Mouse (Mus musculus): ENCODE measurements around the gene Rsf1. TPM values are rescaled to one million over a fixed set of nuclear protein-coding genes. Genes with fewer than 3 reads are reported as not detected.

Gene Rsf1
- total RNA-seq (2021) = 10 to 100 TPM; 45.0 to 48.3 TPM
- long read RNA-seq, experiment 1, full-length matches to known transcripts = 9 of 14 reads
- long read RNA-seq, experiment 1, partial matches to known transcripts = 2 of 14 reads
- long read RNA-seq, experiment 1, other reads (novel, unspliced or antisense) = 3 of 14 reads
- long read RNA-seq, experiment 2, full-length matches to known transcripts = 4 of 9 reads
- long read RNA-seq, experiment 2, partial matches to known transcripts = 1 of 9 reads
- long read RNA-seq, experiment 2, other reads (novel, unspliced or antisense) = 4 of 9 reads

DNA sequence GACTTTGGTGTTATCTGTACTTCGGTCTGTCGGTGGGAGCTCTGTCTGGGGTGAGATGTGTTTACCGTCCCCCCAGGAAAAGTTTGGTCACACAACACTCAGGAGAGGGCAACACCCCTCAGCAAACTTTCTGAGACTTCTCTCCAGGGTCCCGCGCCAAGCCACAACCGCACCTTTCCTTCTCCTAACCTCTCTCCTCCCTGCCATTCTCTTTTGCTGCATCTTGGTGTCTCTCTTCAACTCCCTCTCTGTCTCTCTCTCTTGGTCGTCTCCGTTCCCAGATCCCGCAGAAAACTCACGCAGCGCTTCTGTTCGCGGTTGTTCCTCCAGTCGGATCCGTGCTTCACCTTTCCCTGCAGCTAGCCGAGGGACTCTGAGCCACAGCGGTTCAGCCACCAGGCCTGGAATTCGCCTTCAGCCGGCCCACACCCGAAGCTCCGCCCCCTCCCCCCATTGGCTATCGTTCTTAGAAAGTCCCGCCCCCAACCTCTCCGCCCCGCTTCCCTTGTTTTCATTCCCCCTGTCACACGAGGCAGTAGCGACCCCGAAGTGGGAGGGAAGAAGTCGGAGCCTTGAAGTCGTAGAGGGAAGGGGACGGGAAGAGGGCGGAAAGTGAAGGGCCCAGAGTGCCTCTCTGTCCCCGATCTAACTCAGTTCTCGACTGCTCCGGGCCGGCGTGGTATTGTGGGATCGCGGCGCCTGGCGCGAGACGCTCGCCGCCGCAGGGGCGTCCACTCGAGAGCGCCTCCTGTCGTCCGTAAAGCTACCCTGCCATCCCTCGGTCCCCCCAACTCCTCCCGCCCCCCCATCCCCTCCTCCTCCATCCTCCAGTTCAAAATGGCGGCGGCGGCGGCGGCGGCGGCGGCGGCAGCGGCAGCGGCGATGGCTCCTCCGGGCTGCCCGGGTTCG, at the start of gene Rsf1, which contains the start of gene Aamdc:
Rsf1 (plus strand) TSS at position 823 of the 909 bp plus-strand sequence.
Aamdc (minus strand) TSS at position 431 of the 909 bp plus-strand sequence.
- DNase-seq (ENCODE audit: low spot score in 2 of 2) = peak; percentile 91 to 93

DNA sequence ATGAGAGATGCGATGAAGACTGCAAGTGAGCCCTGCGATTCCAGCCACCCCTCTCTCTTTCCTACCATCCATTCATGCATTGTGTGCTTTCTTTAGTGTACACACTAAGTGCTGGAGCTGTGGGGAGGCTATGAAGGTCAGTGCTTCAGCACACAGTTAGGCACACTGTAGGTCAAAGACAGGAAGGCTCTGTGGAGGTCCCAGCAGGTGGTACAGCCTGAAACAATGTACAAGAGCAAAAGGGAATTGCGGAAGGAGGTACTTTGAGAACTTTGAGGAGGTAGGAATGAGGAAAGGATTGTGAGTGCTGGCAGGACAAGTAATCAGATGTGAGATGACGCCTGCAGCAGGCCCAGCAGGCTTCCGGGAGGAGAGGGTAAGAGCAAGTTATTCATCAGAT, 44.2 kb upstream of the Rsf1 start:
- no peak for DNase-seq (ENCODE audit: low spot score in 2 of 2)

DNA sequence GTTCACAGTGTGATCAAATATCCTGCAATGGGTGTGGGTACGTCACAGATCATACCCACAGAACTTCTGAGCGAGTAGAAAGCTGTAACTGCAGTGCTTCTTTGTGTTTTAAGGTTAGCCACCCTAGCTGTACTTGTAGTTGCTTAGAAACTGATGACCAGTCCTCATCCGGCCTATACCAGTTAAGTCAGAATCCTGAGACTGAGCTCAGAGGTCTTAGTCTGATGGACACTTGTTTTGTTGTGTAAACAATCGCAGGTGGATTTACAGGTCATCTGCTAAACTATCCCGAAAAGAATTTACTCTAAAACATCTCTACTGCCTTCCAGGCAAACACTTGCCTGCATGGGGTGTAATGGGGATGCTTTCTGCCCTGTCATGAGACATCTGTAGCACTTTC, 43.1 kb upstream of the Rsf1 start:
- no peak for DNase-seq (ENCODE audit: low spot score in 2 of 2)

DNA sequence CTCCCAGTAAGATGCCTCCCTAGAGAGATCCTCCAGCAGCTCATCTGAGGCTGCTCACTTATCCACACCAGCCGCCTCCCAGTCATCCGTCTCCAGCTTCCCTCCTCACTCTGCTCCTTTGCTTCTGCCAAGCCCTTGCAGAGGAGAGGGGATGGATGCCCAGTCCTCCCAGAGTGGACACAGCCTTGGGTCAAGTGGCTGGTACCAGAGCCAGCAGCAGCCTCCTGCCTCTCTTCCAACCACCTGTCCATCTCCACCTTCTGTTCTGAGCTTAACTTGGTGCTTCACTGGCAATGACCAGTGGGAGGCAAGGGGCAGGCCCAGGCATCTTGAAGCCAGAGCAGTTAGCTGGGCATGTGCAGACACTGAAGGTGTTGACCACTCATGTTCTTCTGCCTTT, 33.2 kb upstream of the Rsf1 start:
- DNase-seq (ENCODE audit: low spot score in 2 of 2) = no peak

DNA sequence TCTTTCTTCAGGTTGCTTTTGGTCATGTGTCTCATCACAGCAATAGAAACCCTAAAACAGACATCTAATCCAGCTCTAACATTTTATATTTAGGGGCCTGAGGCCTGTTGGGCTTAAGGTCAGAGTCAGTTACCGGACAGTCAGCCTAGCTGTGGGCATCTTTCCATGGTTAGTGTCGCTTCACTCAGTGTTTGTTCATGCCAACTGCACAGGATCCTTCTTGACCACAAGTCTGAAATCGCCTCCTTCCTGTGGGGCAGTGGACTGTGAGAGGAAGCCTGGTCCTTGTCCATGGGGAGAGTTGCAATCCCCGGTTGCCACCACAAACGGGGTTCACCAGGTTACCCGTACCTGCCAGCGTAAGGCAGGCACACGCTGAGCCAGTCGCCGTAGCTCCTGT, 30.4 kb upstream of the Rsf1 start:
- DNase-seq (ENCODE audit: low spot score in 2 of 2) = no peak

DNA sequence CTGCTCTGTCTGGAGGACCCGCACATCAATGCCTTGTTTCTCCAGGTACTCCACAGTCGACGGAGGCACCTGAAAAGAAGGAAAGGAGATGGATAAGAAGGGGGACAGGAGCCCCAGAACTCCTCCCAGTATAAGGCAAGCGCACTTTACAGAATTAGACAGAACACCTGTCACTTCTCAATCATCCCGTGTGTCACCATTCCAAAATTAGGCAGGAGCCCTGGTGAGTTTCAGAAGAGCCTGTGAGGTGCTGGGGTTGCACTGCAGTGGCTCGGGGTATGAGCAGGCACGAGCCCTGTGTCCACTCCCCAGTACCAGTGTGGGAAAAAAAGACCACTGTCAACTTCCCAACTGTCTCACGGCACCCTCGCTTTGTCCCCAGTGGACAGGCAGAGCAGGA, 29.0 kb upstream of the Rsf1 start:
- DNase-seq (ENCODE audit: low spot score in 2 of 2) = no peak

DNA sequence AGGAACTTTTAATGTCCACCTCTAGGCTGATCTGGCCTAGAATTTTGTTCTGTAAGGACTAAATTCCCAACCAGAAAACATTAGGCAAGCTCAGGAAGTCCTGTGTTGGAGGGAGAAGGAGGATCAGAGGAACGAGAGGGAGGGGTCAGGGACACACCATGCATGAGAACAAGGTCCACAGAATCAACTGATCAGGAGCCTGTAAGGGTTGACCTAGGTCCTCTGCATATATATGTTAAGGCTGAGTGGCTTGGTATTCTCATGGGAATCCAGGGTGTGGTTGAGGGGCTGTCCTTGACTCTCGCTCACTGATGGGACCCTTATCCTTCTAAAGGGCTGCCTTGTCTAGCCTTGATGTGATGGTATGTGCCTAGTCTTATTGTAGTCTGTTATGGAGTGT, 16.1 kb upstream of the Rsf1 start:
- no peak for DNase-seq (ENCODE audit: low spot score in 2 of 2)

DNA sequence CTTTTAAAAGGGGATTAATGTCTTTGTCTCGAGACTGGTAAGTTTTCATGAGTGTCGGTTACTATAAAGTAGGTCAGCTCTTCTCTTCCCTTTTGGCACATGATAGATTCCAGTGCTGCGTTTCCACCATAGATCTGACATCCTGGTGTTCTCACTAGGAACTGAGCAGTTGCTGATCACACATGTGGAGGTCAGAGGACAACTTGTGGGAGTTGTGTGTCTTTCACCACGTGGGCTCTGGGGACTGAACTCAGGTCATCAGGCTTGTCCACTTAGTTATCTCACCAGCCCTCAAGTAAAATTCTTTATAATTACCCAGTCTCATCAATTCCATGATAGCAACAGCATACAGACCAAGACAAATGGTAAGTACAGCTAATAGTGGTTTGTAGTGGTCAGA, 10.3 kb upstream of the Rsf1 start:
- no peak for DNase-seq (ENCODE audit: low spot score in 2 of 2)

DNA sequence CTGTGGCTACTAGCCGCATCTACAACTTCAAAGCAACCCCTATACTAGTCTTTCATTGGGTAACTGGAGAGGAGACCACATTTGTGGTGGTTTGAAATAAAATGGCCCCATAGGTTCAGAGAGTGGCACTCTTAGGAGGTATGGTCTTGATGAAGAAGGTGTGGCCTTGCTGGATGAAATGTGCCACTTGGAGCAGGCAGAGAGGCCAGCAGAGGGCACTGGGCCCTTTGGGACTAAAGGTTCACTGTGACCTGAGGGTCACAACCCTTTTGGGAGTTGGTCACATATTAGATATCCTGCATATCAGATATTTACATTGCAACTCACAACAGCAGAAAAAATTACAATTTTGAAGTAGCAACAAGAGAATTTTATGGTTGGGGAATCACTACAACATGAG, 9.3 kb upstream of the Rsf1 start:
- DNase-seq (ENCODE audit: low spot score in 2 of 2) = no peak

DNA sequence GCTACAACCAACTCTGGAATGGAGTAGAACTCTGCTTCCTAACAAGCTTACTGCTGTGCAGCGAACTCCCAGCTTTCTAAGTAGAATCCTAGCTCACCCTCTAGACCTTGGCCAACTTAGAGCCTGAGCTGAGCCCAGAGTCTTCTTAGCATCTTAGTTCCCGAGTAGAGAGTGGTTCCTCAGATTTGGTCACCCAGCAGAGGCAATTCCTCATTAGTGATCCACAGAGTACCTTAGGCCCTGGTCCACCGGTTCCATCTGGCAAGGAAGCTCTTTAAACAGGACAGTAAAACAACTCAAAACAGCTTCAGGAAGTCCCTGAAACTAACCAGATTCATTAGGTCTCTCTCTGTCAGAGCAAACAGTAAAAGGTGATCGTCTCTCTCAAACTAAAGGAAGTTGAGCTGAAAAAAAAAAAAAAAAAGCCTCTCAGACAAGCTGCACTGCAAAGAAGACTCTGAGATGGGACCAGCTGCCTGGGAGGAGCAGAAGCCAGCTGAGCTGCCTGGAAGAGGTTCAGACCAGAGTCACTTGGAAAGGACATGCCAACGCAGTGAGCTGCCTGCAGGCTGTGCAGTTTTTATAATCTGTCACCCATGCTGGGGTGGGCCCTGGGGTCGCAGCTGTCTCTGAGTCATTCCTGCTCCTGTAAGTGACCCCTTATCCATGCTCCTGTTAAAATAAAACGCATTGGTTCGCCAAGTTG, 1.2 kb upstream of the Rsf1 start:
- peak; percentile 4 to 47 for DNase-seq (ENCODE audit: low spot score in 2 of 2)

DNA sequence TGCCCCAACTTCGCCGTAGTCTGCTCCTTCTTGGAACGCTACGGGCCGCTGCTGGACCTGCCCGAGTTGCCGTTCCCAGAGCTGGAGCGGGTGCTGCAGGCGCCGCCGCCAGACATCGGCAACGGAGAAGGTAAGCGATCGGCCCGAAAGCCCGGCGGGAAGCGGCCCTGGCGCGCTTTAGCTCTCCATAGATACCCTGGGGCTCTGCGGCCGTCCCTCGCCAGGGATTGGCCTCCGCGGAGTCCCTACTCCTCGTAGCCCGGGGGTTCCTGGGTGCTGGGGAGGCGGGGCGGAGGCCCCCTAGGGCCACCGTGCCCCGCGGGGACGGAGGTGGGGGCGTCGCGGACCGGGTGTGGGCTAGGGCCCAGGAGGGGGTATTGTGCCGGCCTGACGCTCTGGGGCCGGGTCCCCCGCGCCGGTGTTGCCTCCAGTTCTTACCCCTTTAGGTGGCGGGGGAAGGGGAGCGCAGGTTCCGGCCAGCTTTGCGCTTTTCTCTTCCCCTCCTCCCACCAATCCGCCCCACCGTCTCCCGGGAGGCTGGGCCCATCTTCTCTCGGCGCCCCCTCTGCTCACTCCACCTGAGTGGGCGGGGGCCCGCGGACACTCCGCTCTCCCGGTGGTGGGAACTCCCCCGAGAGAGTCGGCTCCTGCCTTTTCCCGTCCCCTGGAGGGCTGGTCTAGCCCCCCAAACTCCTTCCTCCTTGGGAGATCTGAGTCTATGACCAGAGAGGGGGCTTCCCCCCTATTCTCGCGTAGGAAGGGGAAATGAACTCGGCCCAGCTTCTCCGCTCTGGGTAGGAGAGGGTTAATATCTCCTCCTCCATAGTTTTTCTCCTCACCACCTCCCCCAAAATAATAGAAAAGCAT, 520 bp downstream of the Rsf1 start:
- peak; percentile 42 to 46 for DNase-seq (ENCODE audit: low spot score in 2 of 2)

DNA sequence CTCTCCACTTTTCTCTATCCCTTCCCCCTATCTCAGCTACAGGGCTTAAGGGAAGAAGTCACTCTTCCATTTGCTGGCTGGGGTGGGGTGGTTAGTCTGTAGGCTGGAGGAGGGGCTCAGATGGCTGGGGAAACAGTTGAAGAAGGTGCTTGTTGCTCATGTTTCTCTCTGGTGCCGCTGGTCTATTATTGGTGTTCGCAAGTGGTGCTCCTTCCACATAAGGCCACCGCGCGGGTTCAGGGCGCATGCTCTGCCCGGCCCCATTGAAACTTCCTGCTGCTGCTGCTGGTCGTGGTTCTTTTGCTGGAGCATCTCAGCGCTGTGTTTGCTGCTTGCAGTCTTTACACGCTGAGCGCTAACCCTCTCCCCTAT, 1.1 kb downstream of the Rsf1 start:
- peak; percentile 77 to 87 for DNase-seq (ENCODE audit: low spot score in 2 of 2)

DNA sequence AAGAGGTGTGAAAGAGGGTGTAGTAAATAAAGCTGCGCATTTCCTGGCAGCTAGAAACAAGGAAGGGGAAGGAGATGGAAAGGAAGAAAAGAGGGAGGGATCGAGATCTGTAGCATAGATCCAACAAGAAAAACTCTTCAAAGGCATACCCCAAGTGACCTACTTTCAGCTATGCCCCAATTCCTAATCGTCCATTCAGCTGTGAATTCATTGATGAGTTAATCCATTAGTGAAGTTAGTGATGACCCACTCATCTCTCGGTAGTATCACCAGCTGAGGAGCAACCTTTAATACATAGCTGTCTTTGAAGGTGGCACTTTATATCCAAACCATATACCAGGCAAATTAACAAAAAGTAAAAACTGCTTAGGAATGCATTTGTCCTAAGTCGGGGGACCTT, 8.8 kb downstream of the Rsf1 start:
- DNase-seq (ENCODE audit: low spot score in 2 of 2) = no peak

DNA sequence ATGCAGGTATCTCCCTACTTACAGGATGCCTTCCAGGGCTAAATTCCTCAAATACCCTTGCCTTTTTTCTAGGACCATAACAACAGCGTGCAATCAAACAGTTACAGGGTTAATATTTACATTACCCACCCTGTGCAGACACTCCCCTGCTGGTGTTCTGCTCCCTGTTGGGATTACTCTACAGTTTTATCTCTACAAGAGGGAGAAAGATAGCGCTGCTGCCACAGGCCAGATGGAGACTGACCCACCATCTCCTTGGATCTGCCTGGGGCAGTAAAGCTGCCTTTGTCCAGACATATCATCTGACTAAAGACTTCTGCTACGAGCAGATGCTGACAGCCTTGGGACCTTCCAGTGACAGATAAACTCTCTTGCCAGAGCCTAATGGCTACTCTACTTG, 10.8 kb downstream of the Rsf1 start:
- no peak for DNase-seq (ENCODE audit: low spot score in 2 of 2)

DNA sequence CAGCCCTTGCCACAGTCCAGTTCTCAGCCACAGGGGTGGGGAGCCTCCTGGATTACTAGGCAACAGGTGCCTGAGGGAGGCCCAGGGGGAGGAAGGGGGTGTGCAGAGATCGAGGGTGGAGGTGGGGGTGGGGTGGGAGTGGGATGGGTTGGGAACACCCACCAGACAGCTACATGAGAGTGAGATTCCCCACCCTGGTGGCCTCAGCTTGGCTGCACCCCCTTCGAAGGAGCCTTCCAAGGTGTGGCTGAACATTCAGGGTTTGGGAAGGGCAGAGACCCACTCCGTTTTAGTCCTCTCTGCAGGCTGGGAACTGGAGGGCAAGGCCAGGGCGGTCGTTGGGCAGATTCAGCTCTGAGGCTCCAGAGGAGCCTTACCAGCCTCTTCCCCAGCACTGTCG, 11.6 kb downstream of the Rsf1 start:
- no peak for DNase-seq (ENCODE audit: low spot score in 2 of 2)

DNA sequence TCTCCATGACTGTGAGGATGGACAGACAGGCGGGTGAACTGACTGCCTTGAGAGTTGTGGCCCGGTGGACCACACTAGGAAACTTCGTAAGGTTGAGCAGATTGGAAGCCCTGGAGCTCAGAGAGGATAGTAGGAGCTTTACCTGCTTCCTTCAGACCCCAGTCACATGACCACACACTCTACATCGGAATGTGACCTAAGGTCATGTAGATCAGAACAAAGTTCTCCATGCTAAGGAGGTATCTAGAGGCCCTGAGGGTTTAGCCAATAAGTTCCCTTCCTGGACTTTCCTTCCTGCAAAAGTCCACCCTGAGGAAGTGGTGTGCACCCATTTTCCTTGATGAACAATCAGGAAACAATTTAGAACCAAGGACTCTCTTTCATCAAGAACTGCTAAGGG, 12.7 kb downstream of the Rsf1 start:
- no peak for DNase-seq (ENCODE audit: low spot score in 2 of 2)

DNA sequence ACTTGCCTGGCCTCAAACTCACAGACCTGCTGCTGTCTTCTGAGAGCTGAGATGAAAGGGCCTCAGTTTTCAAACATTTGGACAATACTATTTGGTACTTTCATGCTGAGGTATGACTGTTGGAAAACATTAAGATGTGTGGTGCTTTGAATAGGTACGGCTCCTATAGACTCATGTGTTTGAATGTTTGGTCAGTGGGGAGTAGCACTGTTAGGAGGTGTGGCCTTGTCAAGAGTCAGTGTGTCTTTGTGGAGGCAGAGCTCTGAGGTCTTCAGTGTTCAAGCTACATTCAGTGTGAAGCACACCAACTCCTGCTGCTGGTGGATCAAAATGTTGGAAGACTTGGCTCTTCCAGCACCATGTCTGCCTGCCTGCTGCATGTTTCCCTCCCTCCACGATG, 13.8 kb downstream of the Rsf1 start:
- DNase-seq (ENCODE audit: low spot score in 2 of 2) = no peak

DNA sequence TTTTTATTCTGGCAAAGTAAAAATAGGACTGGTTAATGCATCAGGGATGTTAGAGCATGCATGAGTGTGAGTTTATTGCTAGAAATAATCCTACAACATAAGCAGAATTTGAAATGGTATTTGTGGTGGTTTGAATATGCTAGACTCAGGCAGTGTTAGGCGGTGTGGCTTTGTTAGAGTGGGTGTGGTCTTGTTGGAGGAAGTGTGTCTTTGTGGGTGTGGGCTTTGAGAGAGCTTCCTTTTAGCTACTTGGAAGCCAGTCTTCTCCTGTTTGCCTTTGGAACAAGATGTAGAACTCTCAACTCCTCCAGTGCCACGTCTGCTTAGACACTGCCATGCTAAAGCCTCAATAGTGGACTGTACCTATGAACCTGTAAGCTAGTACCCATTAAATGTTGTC, 18.9 kb downstream of the Rsf1 start:
- no peak for DNase-seq (ENCODE audit: low spot score in 2 of 2)

DNA sequence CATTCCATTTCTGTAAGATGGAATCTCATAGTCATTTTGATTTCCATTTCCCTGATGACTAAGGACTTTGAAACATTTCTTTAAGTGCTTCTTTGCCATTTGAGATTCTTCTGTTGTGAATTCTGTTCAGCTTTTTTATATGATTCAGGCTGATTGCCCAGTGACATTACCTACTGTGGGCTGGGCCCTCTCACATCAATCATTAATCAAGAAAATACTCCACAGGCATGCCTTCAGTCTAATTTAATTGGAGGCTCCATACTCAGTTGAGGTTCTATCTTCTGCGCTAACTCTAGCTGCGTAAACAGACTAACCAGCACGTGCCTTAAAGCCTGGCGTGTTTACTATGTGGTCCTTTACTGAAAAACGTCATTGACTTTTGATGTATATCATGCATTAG, 41.7 kb downstream of the Rsf1 start:
- no peak for DNase-seq (ENCODE audit: low spot score in 2 of 2)

DNA sequence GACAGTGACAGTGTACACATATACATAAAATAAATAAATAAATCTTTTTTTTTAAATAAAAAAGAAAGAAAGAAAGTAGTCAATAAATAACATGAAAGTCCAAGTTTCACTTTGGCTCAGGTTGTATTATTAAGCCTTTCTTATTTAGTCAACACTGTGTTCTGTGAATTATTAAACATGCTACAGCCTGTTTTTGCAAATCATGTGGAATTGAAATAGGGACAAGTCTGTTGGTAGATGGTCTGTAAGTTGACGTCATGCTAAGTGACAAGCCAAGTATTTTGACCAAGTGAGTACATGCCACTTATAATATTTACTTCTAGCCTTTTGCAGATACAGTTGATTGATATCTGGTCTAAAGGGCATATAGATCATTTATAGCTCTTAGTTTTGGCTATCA, 43.0 kb downstream of the Rsf1 start:
- no peak for DNase-seq (ENCODE audit: low spot score in 2 of 2)

DNA sequence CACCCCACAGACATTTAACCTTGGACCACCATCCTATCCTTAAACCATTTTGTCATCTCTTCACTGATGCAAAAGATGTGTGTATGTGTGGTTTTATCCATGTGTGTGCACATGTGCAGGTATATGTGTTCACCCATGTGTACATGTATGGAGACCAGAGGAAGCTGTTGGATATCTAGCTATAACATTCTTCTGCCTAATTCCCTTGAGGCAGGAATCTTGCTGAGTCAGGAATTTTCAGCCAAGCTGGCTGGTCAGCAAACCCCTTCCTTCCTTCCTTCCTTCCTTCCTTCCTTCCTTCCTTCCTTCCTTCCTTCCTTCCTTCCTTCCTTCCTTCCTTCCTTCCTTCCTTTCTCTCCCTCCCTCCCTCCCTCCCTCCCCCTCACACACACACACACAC, 43.7 kb downstream of the Rsf1 start:
- DNase-seq (ENCODE audit: low spot score in 2 of 2) = no peak

Data from left cerebral cortex, adult 18-20 months (tissue).